Mouse (Mus musculus) megakaryocyte, adult 5-6 weeks (primary cell): ENCODE measurements around the gene Zfp418. TPM values are rescaled to one million over a fixed set of nuclear protein-coding genes. Genes with fewer than 3 reads are reported as not detected.
"Not testable (repeated sequence)": the region's sequence is repeated elsewhere in the genome, so short reads cannot be mapped to it uniquely, and the experiment has no call there.

Experiments
- ATAC-seq: 2 replicates; pipeline ENCODE4 v1.8.0; 2016; ENCODE audit warnings: mild to moderate bottlenecking, inconsistent platforms; ENCODE audit not compliant: poor library complexity, severe bottlenecking
- total RNA-seq, 2 experiments: library from RNA; stranded (forward) in 1 of 2; stranded (reverse) in 1 of 2; fragments of 153-499, 151-499 nt in 1 of 2; fragments of 221-1000, 200-1000 nt in 1 of 2; gene quantifications; 2 replicates each; pipeline versions ENCODE4 v1.2.3 to v1.2.4; 2015 to 2017

The Zfp418 gene
- total RNA-seq (2015) = 0.89 and 2.7 TPM in 2 replicates
- 1.4 and 1.8 TPM in 2 replicates for total RNA-seq (2017)

GRCm38 (mm10) chr7:7171227-7172147, at the start of gene Zfp418:
Gene Zfp418, plus strand, starts transcription at chr7:7171330.
- peak; percentile 99 for ATAC-seq

- ATAC-seq = no peak
Observed at GRCm38 (mm10) chr7:7121602-7121980, 49.5 kb upstream of the Zfp418 start.

GRCm38 (mm10) chr7:7130491-7131124, 40.5 kb upstream of the Zfp418 start:
- ATAC-seq = not testable (repeated sequence)

GRCm38 (mm10) chr7:7132751-7133150, 38.4 kb upstream of the Zfp418 start:
- no peak for ATAC-seq

- ATAC-seq = peak; percentile 99
Observed at GRCm38 (mm10) chr7:7136379-7136866, 34.7 kb upstream of the Zfp418 start, which contains the start of gene Zfp773. Gene Zfp773, minus strand, starts transcription at chr7:7136755.

GRCm38 (mm10) chr7:7144215-7144614, 26.9 kb upstream of the Zfp418 start:
- ATAC-seq = no peak

GRCm38 (mm10) chr7:7145991-7146608, 25.0 kb upstream of the Zfp418 start:
- ATAC-seq = no peak

- no peak for ATAC-seq
Observed at GRCm38 (mm10) chr7:7185897-7186296, 14.8 kb downstream of the Zfp418 start.

GRCm38 (mm10) chr7:7187417-7188190, 16.5 kb downstream of the Zfp418 start:
- peak; percentile 32 for ATAC-seq

- peak; percentile 100 for ATAC-seq
Observed at GRCm38 (mm10) chr7:7188191-7188942, 17.2 kb downstream of the Zfp418 start.

GRCm38 (mm10) chr7:7209313-7210151, 38.4 kb downstream of the Zfp418 start, which contains the start of gene Zfp772:
Gene Zfp772, minus strand, starts transcription at chr7:7209998.
- ATAC-seq = not testable (repeated sequence)

Other genes starting within 250 kb of the Zfp418 start
- gene Aurkc, start 176.0 kb upstream of the Zfp418 start, total RNA-seq (2015) = not detected in 2 replicates
- not detected in 2 replicates for gene Aurkc, start 176.0 kb upstream of the Zfp418 start, total RNA-seq (2017)
- 9.4 and 13.4 TPM in 2 replicates for gene Zfp954, start 49.8 kb upstream of the Zfp418 start, total RNA-seq (2015)
- gene Zfp954, start 49.8 kb upstream of the Zfp418 start, total RNA-seq (2017) = 11.6 and 12.4 TPM in 2 replicates
- 0.31 and 0.43 TPM in 2 replicates for gene Zfp773, start 34.6 kb upstream of the Zfp418 start, total RNA-seq (2015)
- gene Zfp773, start 34.6 kb upstream of the Zfp418 start, total RNA-seq (2017) = 1.4 and 1.7 TPM in 2 replicates
- gene Zfp772, start 38.7 kb downstream of the Zfp418 start, total RNA-seq (2015) = 2.1 and 2.2 TPM in 2 replicates
- 1.7 and 2.5 TPM in 2 replicates for gene Zfp772, start 38.7 kb downstream of the Zfp418 start, total RNA-seq (2017)
- gene Vmn2r29, start 76.0 kb downstream of the Zfp418 start, total RNA-seq (2015) = not detected in 2 replicates
- gene Vmn2r29, start 76.0 kb downstream of the Zfp418 start, total RNA-seq (2017) = 0.70 TPM in 1 of 2 replicates, not detected in the other
- gene Gm45844, start 107.0 kb downstream of the Zfp418 start, total RNA-seq (2015) = not detected in 2 replicates
- 0.37 TPM in 1 of 2 replicates, not detected in the other for gene Gm45844, start 107.0 kb downstream of the Zfp418 start, total RNA-seq (2017)
- 27.5 and 29.6 TPM in 2 replicates for gene Clcn4, start 129.5 kb downstream of the Zfp418 start, total RNA-seq (2015)
- gene Clcn4, start 129.5 kb downstream of the Zfp418 start, total RNA-seq (2017) = 42.1 and 67.7 TPM in 2 replicates
- 0.07 TPM in 1 of 2 replicates, not detected in the other for gene Vmn2r30, start 166.3 kb downstream of the Zfp418 start, total RNA-seq (2015)
- not detected in 2 replicates for gene Vmn2r30, start 166.3 kb downstream of the Zfp418 start, total RNA-seq (2017)
- not detected in 2 replicates for gene Gm45783, start 203.2 kb downstream of the Zfp418 start, total RNA-seq (2015)
- not detected in 2 replicates for gene Gm45783, start 203.2 kb downstream of the Zfp418 start, total RNA-seq (2017)
- gene Vmn2r31, start 228.4 kb downstream of the Zfp418 start, total RNA-seq (2015) = not detected in 2 replicates
- not detected in 2 replicates for gene Vmn2r31, start 228.4 kb downstream of the Zfp418 start, total RNA-seq (2017)